Mouse (Mus musculus): ENCODE measurements at regions not wholly inside any gene's neighbourhood (a gene's known extent, or its start where the extent isn't known, plus 50 kb on each side); places are given as distances from the start of the nearest gene placed in this dataset.

- Histone ChIP-seq H3K27ac (ENCODE audit: insufficient read depth, low read length) (no peak overlapping the region), H3K9ac (ENCODE audit: low read depth, poor library complexity, severe bottlenecking) (no peak overlapping the region)
Observed at GRCm38 (mm10) chr1:36003592-36003991, 64.6 kb upstream of the Hs6st1 start.

GRCm38 (mm10) chr1:36008598-36008997, 59.6 kb upstream of the Hs6st1 start:
- Histone ChIP-seq H3K9ac (ENCODE audit: low read depth, poor library complexity, severe bottlenecking) (no peak overlapping the region), H3K36me3 (ENCODE audit: control insufficient read depth, insufficient read depth, low read length, poor library complexity, severe bottlenecking) (no peaks in the 10 kb centered on the region), H3K9me3 (replicated peaks; ENCODE audit: control insufficient read depth, insufficient read depth, low read length, poor library complexity, severe bottlenecking) (no peaks in the 10 kb centered on the region), H3K4me3 (ENCODE audit: low read depth, low read length) (no peak overlapping the region), H3K4me1 (ENCODE audit: control insufficient read depth, insufficient read depth, low read length) (peaks cover 6% of the 10 kb centered on the region), H3K27ac (ENCODE audit: insufficient read depth, low read length) (no peak overlapping the region), H3K27me3 (ENCODE audit: control insufficient read depth, insufficient read depth, low read length, poor library complexity, severe bottlenecking) (no peaks in the 10 kb centered on the region)
- TF ChIP-seq POLR2A (IDR thresholded peaks at IDR 0.05; ENCODE audit: insufficient read depth, low read length): no peak
- no peak for TF ChIP-seq CTCF (IDR thresholded peaks at IDR 0.05; ENCODE audit: low read depth, low read length)
- no peak for TF ChIP-seq EP300 (IDR thresholded peaks at IDR 0.05; ENCODE audit: insufficient read depth, low read depth, low read length)

More at GRCm38 (mm10) chr1:36003592-36003991, 64.6 kb upstream of the Hs6st1 start:
- Histone ChIP-seq H3K27me3 (ENCODE audit: control insufficient read depth, insufficient read depth, low read length, poor library complexity, severe bottlenecking) (no peaks in the 10 kb centered on the region), H3K36me3 (ENCODE audit: control insufficient read depth, insufficient read depth, low read length, poor library complexity, severe bottlenecking) (no peaks in the 10 kb centered on the region), H3K9me3 (replicated peaks; ENCODE audit: control insufficient read depth, insufficient read depth, low read length, poor library complexity, severe bottlenecking) (0 out of 2 replicates have a peak, but pooled peaks cover 5% of the 10 kb centered on the region), H3K4me3 (ENCODE audit: low read depth, low read length) (peak overlapping the region; percentile 15; the same call in 1 of the 2 replicates), H3K4me1 (ENCODE audit: control insufficient read depth, insufficient read depth, low read length) (peaks cover 2% of the 10 kb centered on the region)
- TF ChIP-seq CTCF (IDR thresholded peaks at IDR 0.05; ENCODE audit: low read depth, low read length): no peak
- no peak for TF ChIP-seq POLR2A (IDR thresholded peaks at IDR 0.05; ENCODE audit: insufficient read depth, low read length)
- TF ChIP-seq EP300 (IDR thresholded peaks at IDR 0.05; ENCODE audit: insufficient read depth, low read depth, low read length): no peak

GRCm38 (mm10) chr1:36009010-36009619, 59.1 kb upstream of the Hs6st1 start:
- no peaks in the 10 kb centered on the region for H3K36me3 ChIP-seq (ENCODE audit: control insufficient read depth, insufficient read depth, low read length, poor library complexity, severe bottlenecking)
- no peaks in the 10 kb centered on the region for H3K27me3 ChIP-seq (ENCODE audit: control insufficient read depth, insufficient read depth, low read length, poor library complexity, severe bottlenecking)
- H3K9me3 ChIP-seq (replicated peaks; ENCODE audit: control insufficient read depth, insufficient read depth, low read length, poor library complexity, severe bottlenecking): no peaks in the 10 kb centered on the region
- H3K9ac ChIP-seq (ENCODE audit: low read depth, poor library complexity, severe bottlenecking): no peak overlapping the region
- H3K4me3 ChIP-seq (ENCODE audit: low read depth, low read length): no peak overlapping the region
- TF ChIP-seq POLR2A (IDR thresholded peaks at IDR 0.05; ENCODE audit: insufficient read depth, low read length) (no peak), EP300 (IDR thresholded peaks at IDR 0.05; ENCODE audit: insufficient read depth, low read depth, low read length) (no peak), CTCF (IDR thresholded peaks at IDR 0.05; ENCODE audit: low read depth, low read length) (no peak)
- H3K27ac ChIP-seq (ENCODE audit: insufficient read depth, low read length): no peak overlapping the region
- H3K4me1 ChIP-seq (ENCODE audit: control insufficient read depth, insufficient read depth, low read length): peaks cover 6% of the 10 kb centered on the region

GRCm38 (mm10) chr1:36010151-36010550, 58.0 kb upstream of the Hs6st1 start:
- H3K9me3 ChIP-seq (replicated peaks; ENCODE audit: control insufficient read depth, insufficient read depth, low read length, poor library complexity, severe bottlenecking): no peaks in the 10 kb centered on the region
- H3K27me3 ChIP-seq (ENCODE audit: control insufficient read depth, insufficient read depth, low read length, poor library complexity, severe bottlenecking): no peaks in the 10 kb centered on the region
- H3K9ac ChIP-seq (ENCODE audit: low read depth, poor library complexity, severe bottlenecking): no peak overlapping the region
- no peaks in the 10 kb centered on the region for H3K36me3 ChIP-seq (ENCODE audit: control insufficient read depth, insufficient read depth, low read length, poor library complexity, severe bottlenecking)
- no peak for TF ChIP-seq CTCF (IDR thresholded peaks at IDR 0.05; ENCODE audit: low read depth, low read length)
- TF ChIP-seq POLR2A (IDR thresholded peaks at IDR 0.05; ENCODE audit: insufficient read depth, low read length): no peak
- no peak for TF ChIP-seq EP300 (IDR thresholded peaks at IDR 0.05; ENCODE audit: insufficient read depth, low read depth, low read length)
- no peak overlapping the region; the same call in 1 of the 2 replicates for H3K27ac ChIP-seq (ENCODE audit: insufficient read depth, low read length)
- H3K4me1 ChIP-seq (ENCODE audit: control insufficient read depth, insufficient read depth, low read length): peaks cover 4% of the 10 kb centered on the region
- peak overlapping the region; percentile 70 for H3K4me3 ChIP-seq (ENCODE audit: low read depth, low read length)

GRCm38 (mm10) chr1:36010834-36011233, 57.4 kb upstream of the Hs6st1 start:
- no peaks in the 10 kb centered on the region for H3K9me3 ChIP-seq (replicated peaks; ENCODE audit: control insufficient read depth, insufficient read depth, low read length, poor library complexity, severe bottlenecking)
- TF ChIP-seq EP300 (IDR thresholded peaks at IDR 0.05; ENCODE audit: insufficient read depth, low read depth, low read length) (peak; percentile 83), CTCF (IDR thresholded peaks at IDR 0.05; ENCODE audit: low read depth, low read length) (no peak), POLR2A (IDR thresholded peaks at IDR 0.05; ENCODE audit: insufficient read depth, low read length) (no peak)
- peak overlapping the region; percentile 70 for H3K4me3 ChIP-seq (ENCODE audit: low read depth, low read length)
- H3K27me3 ChIP-seq (ENCODE audit: control insufficient read depth, insufficient read depth, low read length, poor library complexity, severe bottlenecking): no peaks in the 10 kb centered on the region
- H3K4me1 ChIP-seq (ENCODE audit: control insufficient read depth, insufficient read depth, low read length): peaks cover 8% of the 10 kb centered on the region
- H3K27ac ChIP-seq (ENCODE audit: insufficient read depth, low read length): peak overlapping the region; percentile 71
- no peaks in the 10 kb centered on the region for H3K36me3 ChIP-seq (ENCODE audit: control insufficient read depth, insufficient read depth, low read length, poor library complexity, severe bottlenecking)
- H3K9ac ChIP-seq (ENCODE audit: low read depth, poor library complexity, severe bottlenecking): peak overlapping the region; percentile 43

GRCm38 (mm10) chr1:36012081-36012765, 56.0 kb upstream of the Hs6st1 start:
- H3K4me1 ChIP-seq (ENCODE audit: control insufficient read depth, insufficient read depth, low read length): peaks cover 8% of the 10 kb centered on the region

More at GRCm38 (mm10) chr1:36012081-36012765, 56.0 kb upstream of the Hs6st1 start:
- Histone ChIP-seq H3K9me3 (replicated peaks; ENCODE audit: control insufficient read depth, insufficient read depth, low read length, poor library complexity, severe bottlenecking) (no peaks in the 10 kb centered on the region), H3K27ac (ENCODE audit: insufficient read depth, low read length) (peak overlapping the region; percentile 77), H3K27me3 (ENCODE audit: control insufficient read depth, insufficient read depth, low read length, poor library complexity, severe bottlenecking) (no peaks in the 10 kb centered on the region), H3K9ac (ENCODE audit: low read depth, poor library complexity, severe bottlenecking) (peak overlapping the region; percentile 32; the same call in 1 of the 2 replicates), H3K4me3 (ENCODE audit: low read depth, low read length) (peak overlapping the region; percentile 37), H3K36me3 (ENCODE audit: control insufficient read depth, insufficient read depth, low read length, poor library complexity, severe bottlenecking) (no peaks in the 10 kb centered on the region)
- TF ChIP-seq EP300 (IDR thresholded peaks at IDR 0.05; ENCODE audit: insufficient read depth, low read depth, low read length) (no peak), POLR2A (IDR thresholded peaks at IDR 0.05; ENCODE audit: insufficient read depth, low read length) (no peak), CTCF (IDR thresholded peaks at IDR 0.05; ENCODE audit: low read depth, low read length) (no peak)

Data from ES-Bruce4 (cell line).